Mouse (Mus musculus) spleen, adult 2 months (tissue): ENCODE data around the gene Gm11937. TPM values are rescaled to one million over a fixed set of nuclear protein-coding genes. Genes with fewer than 3 reads are reported as not detected.

Source experiments
- DNase-seq, 2 experiments: peaks; one replicate each; pipeline versions ENCODE4 v3.0.0 to v3.0.0-alpha.2; 2012 to 2021; ENCODE audit warnings: low spot score in 2 of 2, low read depth in 1 of 2
- H3K27ac ChIP-seq: fragments of 200-500 bp; 2 replicates; pipeline ENCODE4 v1.5.1; 2012; ENCODE audit warnings: low read length, inconsistent platforms; ENCODE audit not compliant: insufficient read depth
- H3K27me3 ChIP-seq: fragments of 200-500 bp; 2 replicates; pipeline ENCODE4 v1.6.1; 2012; ENCODE audit warnings: mild to moderate bottlenecking, moderate library complexity, low read length, inconsistent platforms; ENCODE audit not compliant: control insufficient read depth, insufficient read depth
- H3K36me3 ChIP-seq: fragments of 200-500 bp; 2 replicates; pipeline ENCODE4 v1.6.1; 2012; ENCODE audit warnings: mild to moderate bottlenecking, low read length, inconsistent platforms; ENCODE audit not compliant: control insufficient read depth, insufficient read depth
- H3K4me1 ChIP-seq: fragments of 200-500 bp; 2 replicates; pipeline ENCODE4 v1.6.1; 2011; ENCODE audit warnings: inconsistent platforms; ENCODE audit not compliant: control insufficient read depth, insufficient read depth, insufficient read length
- H3K4me3 ChIP-seq: fragments of 200-500 bp; 2 replicates; pipeline ENCODE4 v1.5.1; 2011; ENCODE audit warnings: mild to moderate bottlenecking, inconsistent platforms; ENCODE audit not compliant: insufficient read depth, insufficient read length; ENCODE audit errors: extremely low read depth
- CTCF ChIP-seq: fragments of 200-500 bp; IDR thresholded peaks from 2 replicates; pipeline ENCODE4 v1.5.1; 2011; ENCODE audit warnings: mild to moderate bottlenecking, inconsistent platforms; ENCODE audit not compliant: insufficient read depth, insufficient read length, insufficient replicate concordance; ENCODE audit errors: extremely low read depth
- POLR2A ChIP-seq: fragments of 200-500 bp; IDR thresholded peaks from 2 replicates; pipeline ENCODE4 v1.6.1; 2011; ENCODE audit warnings: low read depth, low read length, inconsistent platforms
- WGBS: fragments of 180-500 bp; shearing (Covaris S2); methylation state at CpG from one replicate; pipeline ENCODE4 v1.1.7; 2018; 5-methylcytosine and 5-hydroxymethylcytosine counted together
- polyA plus RNA-seq: library from polyadenylated mRNA; depleted of rRNA; stranded (reverse); fragments of >200 nt; gene quantifications from 2 replicates; pipeline ENCODE4 v1.2.3, GENCODE M21; 2012; rRNA removed

The Gm11937 gene
- polyA plus RNA-seq, 1 experiment = not detected

GRCm38 (mm10) chr11:99581564-99581963 is 28.4 kb downstream of the Gm11937 start:
- TF ChIP-seq POLR2A (no peak), CTCF (no peak)
- WGBS = 81% methylated on average over 6 of the region's 6 CpGs
- Histone ChIP-seq H3K27me3 (no peaks in the 10 kb centered on the region), H3K4me1 (no peaks in the 10 kb centered on the region), H3K27ac (no peak overlapping the region), H3K4me3 (no peak overlapping the region), H3K36me3 (no peaks in the 10 kb centered on the region)
- DNase-seq = no peak

- 90% methylated on average over 5 of the region's 5 CpGs for WGBS
Observed at GRCm38 (mm10) chr11:99581051-99581450, 28.9 kb downstream of the Gm11937 start.

GRCm38 (mm10) chr11:99580636-99581035 is 29.4 kb downstream of the Gm11937 start, which contains the start of gene Krtap1-5:
Gene Krtap1-5, minus strand, starts transcription at chr11:99581016.
- Histone ChIP-seq H3K4me1 (no peaks in the 10 kb centered on the region), H3K4me3 (no peak within 1 kb of the TSS), H3K36me3 (no peaks in the 10 kb centered on the region), H3K27ac (no peak within 1 kb of the TSS), H3K27me3 (no peaks in the 10 kb centered on the region)
- WGBS = 80% methylated on average over 6 of the region's 6 CpGs
- DNase-seq = no peak
- no peak for TF ChIP-seq POLR2A
- no peak for TF ChIP-seq CTCF

More at GRCm38 (mm10) chr11:99581051-99581450, 28.9 kb downstream of the Gm11937 start:
- no peak overlapping the region for H3K4me3 ChIP-seq
- no peaks in the 10 kb centered on the region for H3K36me3 ChIP-seq
- no peaks in the 10 kb centered on the region for H3K27me3 ChIP-seq
- no peak for TF ChIP-seq CTCF
- TF ChIP-seq POLR2A = no peak
- no peak overlapping the region for H3K27ac ChIP-seq
- no peak for DNase-seq
- H3K4me1 ChIP-seq = no peaks in the 10 kb centered on the region

- H3K27ac ChIP-seq = no peak overlapping the region
- peak in 1 of 2 experiments; percentile 27 for DNase-seq
- WGBS = 2% methylated on average over 7 of the region's 7 CpGs
- H3K4me1 ChIP-seq = no peaks in the 10 kb centered on the region; the same call in 1 of the 2 replicates
- no peak overlapping the region for H3K4me3 ChIP-seq
- no peaks in the 10 kb centered on the region for H3K36me3 ChIP-seq
- TF ChIP-seq POLR2A (no peak), CTCF (peak; percentile 53; the same call in 1 of the 2 replicates)
- no peaks in the 10 kb centered on the region for H3K27me3 ChIP-seq
Observed at GRCm38 (mm10) chr11:99574106-99574505, 35.9 kb downstream of the Gm11937 start.

GRCm38 (mm10) chr11:99573164-99573563 is 36.8 kb downstream of the Gm11937 start:
- no peaks in the 10 kb centered on the region for H3K36me3 ChIP-seq
- no peak overlapping the region for H3K4me3 ChIP-seq
- no peaks in the 10 kb centered on the region for H3K27me3 ChIP-seq
- no peak for DNase-seq
- 73% methylated on average over 4 of the region's 4 CpGs for WGBS
- no peak for TF ChIP-seq CTCF
- TF ChIP-seq POLR2A = no peak
- H3K27ac ChIP-seq = no peak overlapping the region
- H3K4me1 ChIP-seq = no peaks in the 10 kb centered on the region; the same call in 1 of the 2 replicates

- Histone ChIP-seq H3K27me3 (no peaks in the 10 kb centered on the region), H3K27ac (no peak within 1 kb of the TSS), H3K4me1 (no peaks in the 10 kb centered on the region), H3K4me3 (no peak within 1 kb of the TSS), H3K36me3 (no peaks in the 10 kb centered on the region)
- DNase-seq = no peak
- TF ChIP-seq CTCF (no peak), POLR2A (no peak)
- 90% methylated on average over 7 of the region's 7 CpGs for WGBS
Observed at GRCm38 (mm10) chr11:99566530-99566929, 43.5 kb downstream of the Gm11937 start, which contains the start of gene Krtap3-1. Gene Krtap3-1, minus strand, starts transcription at chr11:99566630.

- H3K4me3 ChIP-seq = no peak overlapping the region
- 81% methylated on average over 6 of the region's 6 CpGs for WGBS
- no peak overlapping the region for H3K27ac ChIP-seq
- H3K4me1 ChIP-seq = no peaks in the 10 kb centered on the region
- H3K36me3 ChIP-seq = no peaks in the 10 kb centered on the region
- TF ChIP-seq CTCF (no peak), POLR2A (no peak)
- no peak for DNase-seq
- H3K27me3 ChIP-seq = no peaks in the 10 kb centered on the region
Observed at GRCm38 (mm10) chr11:99562580-99562979, 47.4 kb downstream of the Gm11937 start.

Other genes starting within 250 kb of the Gm11937 start
- not detected in 2 replicates for gene Krt28, start 235.3 kb downstream of the Gm11937 start, polyA plus RNA-seq
- gene Krt10, start 220.8 kb downstream of the Gm11937 start, polyA plus RNA-seq = 0.22 and 0.23 TPM in 2 replicates
- 0.05 TPM in 1 of 2 replicates, not detected in the other for gene Krt12, start 187.9 kb downstream of the Gm11937 start, polyA plus RNA-seq
- 0.16 TPM in 2 replicates for gene Krt20, start 172.0 kb downstream of the Gm11937 start, polyA plus RNA-seq
- gene Krt23, start 117.1 kb downstream of the Gm11937 start, polyA plus RNA-seq = 0.06 and 0.14 TPM in 2 replicates
- gene Krt39, start 88.9 kb downstream of the Gm11937 start, polyA plus RNA-seq = not detected in 2 replicates
- not detected in 2 replicates for gene Krt40, start 67.0 kb downstream of the Gm11937 start, polyA plus RNA-seq
- gene Krtap3-3, start 59.3 kb downstream of the Gm11937 start, polyA plus RNA-seq = not detected in 2 replicates
- not detected in 2 replicates for gene Krtap3-2, start 53.3 kb downstream of the Gm11937 start, polyA plus RNA-seq
- not detected in 2 replicates for gene Gm11939, start 50.7 kb downstream of the Gm11937 start, polyA plus RNA-seq
- not detected in 2 replicates for gene Krtap3-1, start 43.6 kb downstream of the Gm11937 start, polyA plus RNA-seq
- gene Krtap1-5, start 29.2 kb downstream of the Gm11937 start, polyA plus RNA-seq = not detected in 2 replicates
- gene Krtap1-4, start 26.5 kb downstream of the Gm11937 start, polyA plus RNA-seq = not detected in 2 replicates
- not detected in 2 replicates for gene Krtap1-3, start 18.9 kb downstream of the Gm11937 start, polyA plus RNA-seq
- not detected in 2 replicates for gene Krtap9-3, start 12.1 kb downstream of the Gm11937 start, polyA plus RNA-seq
- not detected in 2 replicates for gene Gm11938, start 6.9 kb downstream of the Gm11937 start, polyA plus RNA-seq
- gene Krtap2-4, start 4.7 kb upstream of the Gm11937 start, polyA plus RNA-seq = not detected in 2 replicates
- not detected in 2 replicates for gene Gm11562, start 10.2 kb upstream of the Gm11937 start, polyA plus RNA-seq
- gene Krtap4-1, start 18.0 kb upstream of the Gm11937 start, polyA plus RNA-seq = not detected in 2 replicates
- gene Krtap4-2, start 24.9 kb upstream of the Gm11937 start, polyA plus RNA-seq = not detected in 2 replicates
- not detected in 2 replicates for gene Krtap4-7, start 33.9 kb upstream of the Gm11937 start, polyA plus RNA-seq
- not detected in 2 replicates for gene Gm11555, start 40.0 kb upstream of the Gm11937 start, polyA plus RNA-seq
- not detected in 2 replicates for gene Gm11563, start 48.8 kb upstream of the Gm11937 start, polyA plus RNA-seq
- gene Krtap4-6, start 55.8 kb upstream of the Gm11937 start, polyA plus RNA-seq = not detected in 2 replicates
- not detected in 2 replicates for gene Gm14190, start 80.6 kb upstream of the Gm11937 start, polyA plus RNA-seq
- not detected in 2 replicates for gene Gm14180, start 124.1 kb upstream of the Gm11937 start, polyA plus RNA-seq
- gene Gm11595, start 162.7 kb upstream of the Gm11937 start, polyA plus RNA-seq = not detected in 2 replicates
- gene Krtap4-8, start 170.5 kb upstream of the Gm11937 start, polyA plus RNA-seq = not detected in 2 replicates
- not detected in 2 replicates for gene Krtap4-9, start 175.0 kb upstream of the Gm11937 start, polyA plus RNA-seq
- not detected in 2 replicates for gene Gm11596, start 183.3 kb upstream of the Gm11937 start, polyA plus RNA-seq
- gene Gm11569, start 188.7 kb upstream of the Gm11937 start, polyA plus RNA-seq = not detected in 2 replicates
- not detected in 2 replicates for gene Gm11554, start 194.3 kb upstream of the Gm11937 start, polyA plus RNA-seq
- gene Krtap4-13, start 199.7 kb upstream of the Gm11937 start, polyA plus RNA-seq = not detected in 2 replicates
- not detected in 2 replicates for gene Gm11564, start 205.5 kb upstream of the Gm11937 start, polyA plus RNA-seq
- not detected in 2 replicates for gene 2300003K06Rik, start 227.9 kb upstream of the Gm11937 start, polyA plus RNA-seq
- gene Krtap4-16, start 241.4 kb upstream of the Gm11937 start, polyA plus RNA-seq = not detected in 2 replicates
- not detected in 2 replicates for gene Gm11568, start 247.7 kb upstream of the Gm11937 start, polyA plus RNA-seq